Comparison of ENCODE assay signal across 8 mouse cellular contexts in genomic region chr14:7748944-7749763, GRCm38 (mm10). TPM values are rescaled to one million over a fixed set of nuclear protein-coding genes. Genes with fewer than 3 reads are reported as not detected.
DNase-seq lines count a peak whose midpoint lies in the region; ATAC-seq and TF ChIP-seq lines count a peak whose summit lies in the region.
"Had no signal": no experiment of that assay in that cellular context is flagged by ENCODE, and none has a peak within 500 bp of the region (broad histone marks: within the 10 kb centered on the region; RNA-seq: fewer than 3 reads in every experiment).

No protein-coding gene starts in this region.

- H3K9ac ChIP-seq in heart, postnatal 0 days (replicated peaks; ENCODE audit: low read depth, low read length): no peak overlapping the region
- H3K9ac ChIP-seq in lung, embryonic 14.5 days: no peak overlapping the region; the same call in 1 of the 2 replicates
- H3K9ac ChIP-seq: liver, embryonic 13.5 days had no signal

- H3K4me2 ChIP-seq in heart, postnatal 0 days (ENCODE audit: low read depth, low read length): 0 out of 2 replicates have a peak overlapping the region, but pooled peaks have one; percentile 25
- H3K4me2 ChIP-seq in lung, embryonic 14.5 days: peak overlapping the region; percentile 47
- H3K4me2 ChIP-seq: liver, embryonic 13.5 days had no signal

- ATAC-seq in heart, postnatal 0 days (ENCODE audit: insufficient read depth, low read depth): peak; percentile 39; the same call in 1 of the 2 replicates
- peak; percentile 88 for ATAC-seq in lung, embryonic 14.5 days (ENCODE audit: insufficient read depth)

- no peaks in the 10 kb centered on the region for H3K36me3 ChIP-seq in heart, postnatal 0 days (replicated peaks; ENCODE audit: control insufficient read depth, insufficient read depth, low read length)
- H3K36me3 ChIP-seq in lung, embryonic 14.5 days (ENCODE audit: insufficient read depth): no peaks in the 10 kb centered on the region
- H3K36me3 ChIP-seq: liver, embryonic 13.5 days had no signal

- peak; percentile 80 for TF ChIP-seq CTCF in heart, postnatal 0 days (IDR thresholded peaks at IDR 0.05; ENCODE audit: low read depth)
- peak; percentile 78 for TF ChIP-seq CTCF in lung, embryonic 14.5 days (IDR thresholded peaks at IDR 0.05; ENCODE audit: low read depth)

- WGBS in heart, postnatal 0 days: 31% methylated on average over 11 of the region's 11 CpGs
- 15% methylated on average over 11 of the region's 11 CpGs for WGBS in lung, embryonic 14.5 days

- no peak for TF ChIP-seq EP300 in heart, postnatal 0 days (IDR thresholded peaks at IDR 0.05; ENCODE audit: low read depth)

- H3K4me1 ChIP-seq in heart, postnatal 0 days (ENCODE audit: control insufficient read depth, insufficient read depth): no peaks in the 10 kb centered on the region
- H3K4me1 ChIP-seq in lung, embryonic 14.5 days (ENCODE audit: insufficient read depth): no peaks in the 10 kb centered on the region
- H3K4me1 ChIP-seq: liver, embryonic 13.5 days had no signal

- peak; percentile 64 for DNase-seq in ES-CJ7 (ENCODE audit: low read depth, low spot score)
- peak; percentile 16 for DNase-seq in adrenal gland, adult 2 months
- DNase-seq in embryo, embryonic 9.5 days (ENCODE audit: extremely low spot score): peak; percentile 85
- DNase-seq in heart, postnatal 0 days (ENCODE audit: low spot score): peak; percentile 46
- DNase-seq in kidney, postnatal 4 days: peak; percentile 68 to 70
- DNase-seq in lung, embryonic 14.5 days: peak; percentile 91
- peak; percentile 86 for DNase-seq in retina, embryonic 14.5 days (ENCODE audit: low spot score)
- DNase-seq: liver, embryonic 13.5 days had no signal

- no peaks in the 10 kb centered on the region for H3K27me3 ChIP-seq in heart, postnatal 0 days (ENCODE audit: control insufficient read depth, insufficient read depth, low read length)
- no peaks in the 10 kb centered on the region for H3K27me3 ChIP-seq in lung, embryonic 14.5 days (ENCODE audit: insufficient read depth, low read length)
- H3K27me3 ChIP-seq: liver, embryonic 13.5 days had no signal

- no peak overlapping the region for H3K27ac ChIP-seq in heart, postnatal 0 days (ENCODE audit: low read depth)
- no peak overlapping the region for H3K27ac ChIP-seq in lung, embryonic 14.5 days (ENCODE audit: low read depth)
- H3K27ac ChIP-seq: liver, embryonic 13.5 days had no signal

- H3K4me3 ChIP-seq in heart, postnatal 0 days (ENCODE audit: low read depth, low read length): no peak overlapping the region
- peak overlapping the region; percentile 13; the same call in 1 of the 2 replicates for H3K4me3 ChIP-seq in lung, embryonic 14.5 days (ENCODE audit: low read depth, low read length)
- H3K4me3 ChIP-seq: liver, embryonic 13.5 days had no signal

- H3K9me3 ChIP-seq in heart, postnatal 0 days (replicated peaks; ENCODE audit: control insufficient read depth, low read length): no peaks in the 10 kb centered on the region
- H3K9me3 ChIP-seq in lung, embryonic 14.5 days (ENCODE audit: low read depth, low read length): no peaks in the 10 kb centered on the region
- H3K9me3 ChIP-seq: liver, embryonic 13.5 days had no signal

RNA-seq across cellular contexts. Expression of gene Gm26661, which starts 42.2 kb away (rescaled TPM):
- total RNA-seq in adrenal gland, adult 2 months (2021): not detected
- not detected in 2 replicates for polyA plus RNA-seq in adrenal gland, adult 2 months (2012; rRNA removed)
- total RNA-seq in heart, postnatal 0 days (2014; rRNA removed; ENCODE audit: low replicate concordance): not detected in 2 replicates
- not detected in 2 replicates for polyA plus RNA-seq in heart, postnatal 0 days (2015; fragmentation: Nextera tagmentation; extraction: Ambion mirVana)
- polyA plus RNA-seq in lung, embryonic 14.5 days (2014; fragmentation: Nextera tagmentation; extraction: Ambion mirVana): not detected in 2 replicates
- polyA plus RNA-seq: liver, embryonic 13.5 days had no signal

Comparison
In these comparisons a context has a peak if more than half of its experiments do, and no peak if none do; other contexts are left out.
1. DNase-seq: peak in every context shown above with its lines; median percentile 91 in lung, embryonic 14.5 days; 86 in retina, embryonic 14.5 days; 85 in embryo, embryonic 9.5 days; 69 in kidney, postnatal 4 days; 64 in ES-CJ7; 46 in heart, postnatal 0 days; 16 in adrenal gland, adult 2 months.